Mouse (Mus musculus) T-helper 2 cell (primary cell): ENCODE data around the gene Poc5.

ENCODE experiments used
- in situ Hi-C: fragments of 300-600 bp; cut with MboI, MseI; formaldehyde crosslinking; loops from one replicate; pipeline ENCODE4 v1.15.1; 2025; ENCODE audit warnings: high pct_unique_total_duplicates

The Poc5 gene

DNA sequence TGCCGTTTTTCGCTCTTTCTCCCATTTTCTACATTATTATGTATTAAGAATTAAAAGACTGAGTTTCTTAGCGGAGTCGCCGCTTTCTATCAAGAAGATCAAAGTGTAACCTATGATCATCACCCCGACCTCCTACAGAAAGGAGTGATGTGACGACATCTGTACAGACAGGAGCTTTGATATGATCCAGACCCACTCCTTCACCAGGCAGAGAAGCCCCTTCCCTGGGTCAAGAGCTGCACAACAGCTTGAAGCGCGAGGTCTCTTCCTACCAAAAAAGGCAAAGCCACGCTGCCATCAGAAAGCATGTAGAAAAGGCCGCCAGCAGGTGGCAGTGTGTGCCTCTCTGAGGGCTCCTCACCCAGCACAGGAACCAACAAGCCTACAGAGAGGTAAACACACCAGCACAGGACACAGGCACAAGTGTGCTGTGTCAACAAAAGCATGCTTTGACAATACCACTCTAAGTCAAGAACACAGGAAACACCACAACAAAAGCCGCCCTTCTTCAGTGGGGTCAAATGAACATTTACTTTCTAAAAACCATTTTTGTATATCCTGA, 43.6 kb downstream of the Poc5 start:
- in situ Hi-C loops: loop anchor here (5.0 kb wide), 1 partner anchor 161 kb away; no protein-coding TSS in a partner anchor

DNA sequence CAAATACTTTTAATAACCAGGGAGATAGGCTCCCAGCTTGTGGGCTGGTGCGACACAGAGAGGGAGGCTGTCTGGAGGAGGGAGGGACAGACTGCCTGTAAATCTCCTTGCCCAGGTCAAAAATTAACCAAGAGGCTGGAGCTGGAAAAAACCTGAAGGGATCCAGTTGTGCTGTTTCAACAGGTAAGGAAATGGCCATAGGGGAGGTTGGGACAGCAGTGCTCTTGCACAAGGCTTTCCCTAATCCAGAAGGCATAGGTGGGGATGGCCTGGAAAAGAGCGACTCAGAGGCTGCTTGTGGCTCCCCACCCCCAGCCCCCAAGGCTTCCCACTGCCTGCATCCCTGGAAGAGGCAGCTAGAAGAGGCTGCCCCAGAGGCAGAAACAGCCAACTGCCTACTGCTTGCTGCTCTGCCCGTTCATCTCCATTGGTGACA, 44.3 kb downstream of the Poc5 start:
- in situ Hi-C loops: loop anchor here (5.0 kb wide), 1 partner anchor 160 kb away; no protein-coding TSS in a partner anchor

DNA sequence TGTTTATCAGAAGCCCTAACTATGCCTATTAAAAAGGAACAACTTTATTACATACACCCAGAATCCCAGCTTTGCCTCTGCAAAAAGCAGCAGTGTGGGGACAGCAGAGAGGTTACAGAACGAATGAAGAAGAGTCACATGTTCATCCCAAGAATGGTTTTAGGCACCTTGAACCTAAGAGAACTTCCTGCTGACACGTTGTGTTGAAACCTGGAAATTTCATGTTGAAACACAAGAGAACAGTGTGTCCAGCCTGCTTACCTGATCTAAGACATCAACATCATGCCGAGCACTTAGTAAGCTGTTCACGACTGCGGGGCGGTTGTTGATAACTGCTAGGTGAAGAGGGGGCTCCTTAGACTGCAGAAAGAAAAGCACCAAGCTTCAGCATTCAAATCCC, 44.9 kb downstream of the Poc5 start:
- in situ Hi-C loops: loop anchor here (5.0 kb wide), 1 partner anchor 159 kb away; no protein-coding TSS in a partner anchor

DNA sequence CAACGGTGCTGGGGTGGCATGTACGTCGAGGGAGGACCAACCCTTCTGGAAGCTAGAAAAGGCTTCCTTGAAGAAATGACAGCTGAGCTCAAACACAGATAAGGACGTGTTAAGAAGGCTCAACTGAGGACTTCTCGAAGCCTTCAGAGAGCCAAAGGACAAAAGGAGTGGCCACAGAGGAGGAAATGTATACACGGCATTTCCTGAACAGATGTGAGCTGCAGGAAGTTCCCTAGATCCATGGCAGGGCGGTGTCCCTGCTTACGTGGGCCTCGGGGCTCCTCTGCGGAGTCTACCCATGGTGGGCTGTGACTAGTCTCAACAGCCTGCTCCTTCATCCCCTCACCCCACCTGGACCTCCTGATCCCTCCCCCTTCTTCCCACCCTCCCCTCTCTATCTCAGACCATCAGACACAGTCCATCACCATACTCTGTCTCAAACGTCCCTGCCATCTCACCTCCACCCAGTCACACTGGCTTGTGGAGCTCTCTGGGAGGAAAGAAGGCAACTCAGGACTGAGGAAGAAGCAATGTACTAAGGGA, 45.6 kb downstream of the Poc5 start:
- in situ Hi-C loops: loop anchor here (5.0 kb wide), 1 partner anchor 159 kb away; no protein-coding TSS in a partner anchor

DNA sequence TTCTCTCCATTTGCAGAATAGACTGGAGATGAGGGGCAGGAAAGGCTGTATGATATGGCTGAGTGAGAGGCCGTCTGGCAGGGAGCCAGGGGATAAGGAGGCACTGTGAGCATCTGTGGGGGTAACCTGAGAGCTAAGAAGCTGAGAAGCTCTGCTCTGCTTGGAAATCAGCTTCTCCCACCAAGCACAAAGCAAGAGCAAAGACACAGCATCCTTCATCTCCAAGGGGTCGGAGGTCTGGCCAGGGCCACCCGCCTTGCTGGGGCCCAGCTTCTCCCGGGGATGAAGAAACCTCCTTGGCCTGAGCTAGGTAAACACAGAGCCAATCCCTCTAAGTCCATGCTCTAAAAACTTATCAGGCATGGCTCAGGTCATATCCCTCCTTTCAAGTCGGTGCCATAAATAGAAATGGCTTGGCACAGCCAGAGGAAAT, 46.8 kb downstream of the Poc5 start:
- in situ Hi-C loops: loop anchor here (5.0 kb wide), 1 partner anchor 157 kb away; no protein-coding TSS in a partner anchor

DNA sequence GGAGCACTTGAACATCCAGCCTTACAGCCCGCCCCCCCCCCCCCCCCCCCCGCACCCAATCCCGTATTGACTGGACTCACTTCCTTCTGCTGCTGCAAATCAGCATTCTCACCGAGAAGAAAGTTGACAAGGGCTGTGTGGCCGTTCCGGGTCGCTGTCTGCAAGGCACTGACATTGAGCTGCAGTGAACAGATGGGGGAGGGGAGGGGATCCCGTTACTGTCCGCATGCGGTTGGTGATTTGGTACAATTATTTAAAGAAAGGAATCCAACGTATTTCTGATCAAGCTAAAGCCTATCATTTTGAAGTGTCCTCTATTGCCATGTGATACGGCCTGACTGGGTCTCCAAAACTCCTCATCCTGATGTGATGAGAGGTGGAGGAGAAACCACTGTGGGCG, 47.7 kb downstream of the Poc5 start:
- in situ Hi-C loops: no loop called here

DNA sequence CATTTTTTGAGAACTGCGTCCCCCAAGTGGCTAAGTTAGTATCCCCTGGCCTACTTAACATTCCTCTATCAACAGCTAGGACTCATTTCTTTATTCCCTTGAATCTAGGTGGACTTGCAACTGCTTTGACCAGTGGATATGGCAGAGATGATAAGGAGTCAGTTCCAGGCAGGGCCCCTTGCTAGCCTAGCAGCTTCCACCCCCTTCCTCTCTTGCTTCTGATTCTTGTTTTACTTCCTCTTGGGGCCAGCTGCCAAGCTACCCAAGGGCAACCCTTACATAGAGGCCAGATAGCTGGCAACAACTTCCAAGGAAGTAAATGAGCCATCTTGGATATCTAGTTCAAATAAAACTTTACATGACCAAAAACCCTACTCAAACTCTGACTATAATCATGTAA, 48.8 kb downstream of the Poc5 start:
- in situ Hi-C loops: no loop called here

DNA sequence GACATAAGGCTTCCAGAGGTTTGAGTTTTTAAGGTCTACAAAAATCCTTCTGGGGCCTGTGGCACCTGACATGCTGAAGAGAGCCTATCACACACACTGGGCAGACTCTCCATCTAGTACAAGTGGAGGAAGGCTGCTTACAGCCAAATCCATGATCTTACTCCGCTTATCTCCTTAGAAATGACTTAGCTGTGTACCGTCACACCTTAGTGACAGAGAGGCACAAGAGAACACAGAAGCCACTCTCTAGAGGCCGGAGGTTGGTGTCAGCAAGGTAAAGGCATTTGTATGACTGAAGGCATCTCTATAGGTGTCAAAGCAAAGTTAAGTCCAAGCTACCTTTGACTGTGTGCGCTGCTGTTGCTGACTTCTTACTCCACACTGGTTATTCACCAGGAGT, 52.3 kb downstream of the Poc5 start:
- in situ Hi-C loops: no loop called here

DNA sequence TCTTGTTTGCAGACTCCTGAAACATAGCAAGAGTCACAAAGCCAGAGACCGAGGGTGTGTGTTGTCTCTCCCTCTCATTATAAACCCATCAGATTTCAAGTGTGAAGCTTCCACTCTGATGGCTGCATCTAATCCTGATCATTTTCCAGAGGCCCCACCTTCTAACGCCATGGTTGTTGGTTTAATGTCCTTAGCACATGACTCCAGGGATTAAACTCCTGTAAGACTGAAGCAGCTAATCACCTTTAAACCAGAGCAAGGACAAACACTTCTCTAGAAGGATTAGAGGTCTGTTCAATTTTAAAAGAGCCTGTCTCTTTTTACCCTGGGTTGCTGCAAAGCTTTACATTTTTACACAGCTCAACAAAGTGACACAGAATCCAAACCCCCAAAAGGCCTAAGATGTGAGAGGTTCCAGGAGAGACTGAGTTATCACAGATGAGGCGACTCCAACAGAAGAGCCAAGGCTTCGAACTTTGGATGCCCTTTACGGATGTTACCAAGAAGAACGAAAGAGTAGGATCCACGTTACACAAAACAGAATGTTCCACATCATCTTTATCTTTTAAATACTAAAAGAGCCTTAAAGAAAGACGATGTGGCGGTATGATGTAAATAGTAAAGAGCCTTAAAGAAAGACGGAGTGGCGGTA, 62.2 kb downstream of the Poc5 start:
- in situ Hi-C loops: no loop called here

DNA sequence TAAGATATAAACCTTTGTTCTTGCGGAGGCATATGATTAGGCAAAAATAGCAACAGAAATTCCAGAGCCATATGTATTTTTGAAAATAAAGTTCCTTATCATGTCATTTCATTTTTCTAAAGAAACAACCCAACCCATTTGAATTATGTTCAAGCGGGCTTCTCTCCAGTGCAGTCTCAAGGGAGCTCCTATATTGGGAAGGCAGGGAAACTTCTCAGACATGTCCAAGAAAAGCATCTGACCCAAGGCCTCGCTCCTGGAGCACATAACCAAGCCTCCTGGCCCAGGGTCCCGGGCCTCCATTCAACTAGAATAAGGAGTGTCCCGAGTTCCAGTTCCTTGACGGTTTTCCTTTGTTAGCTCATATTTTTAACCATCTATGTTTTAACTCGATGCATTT, 62.8 kb downstream of the Poc5 start:
- in situ Hi-C loops: no loop called here

DNA sequence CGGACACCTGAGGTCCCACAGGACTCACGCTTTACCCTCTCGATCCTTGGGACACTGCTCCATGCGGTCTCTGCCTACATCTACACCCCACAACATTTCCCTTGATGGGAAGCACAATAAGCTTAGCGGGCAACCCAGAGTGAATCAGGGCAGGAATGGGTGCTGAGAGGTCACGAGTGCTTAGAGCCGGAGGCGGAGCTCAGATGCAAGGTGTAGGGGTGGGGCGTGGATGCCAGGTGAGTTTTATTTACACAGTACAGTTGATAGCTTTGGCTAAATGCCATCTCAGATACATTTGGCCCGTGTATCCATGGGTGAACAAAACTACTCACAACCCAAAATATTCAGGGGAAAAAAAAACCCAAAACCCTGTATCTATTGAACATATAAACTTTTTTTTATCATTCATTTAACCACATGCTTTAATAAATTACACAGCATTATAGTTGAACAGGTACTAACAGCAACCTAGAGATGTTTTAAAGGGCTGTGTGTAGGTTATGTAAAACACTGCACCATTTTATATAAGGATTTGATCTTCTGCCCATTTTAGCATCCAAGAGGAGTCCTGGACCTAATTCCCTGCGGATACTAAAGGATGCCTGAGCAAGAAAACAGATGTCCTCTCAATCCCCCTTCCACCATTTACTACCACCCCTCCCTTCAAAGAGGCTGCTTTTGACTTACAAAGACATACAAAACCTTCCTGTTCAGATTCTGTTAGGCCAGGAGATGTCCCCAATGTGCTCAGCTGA, 63.5 kb downstream of the Poc5 start:
- in situ Hi-C loops: no loop called here

DNA sequence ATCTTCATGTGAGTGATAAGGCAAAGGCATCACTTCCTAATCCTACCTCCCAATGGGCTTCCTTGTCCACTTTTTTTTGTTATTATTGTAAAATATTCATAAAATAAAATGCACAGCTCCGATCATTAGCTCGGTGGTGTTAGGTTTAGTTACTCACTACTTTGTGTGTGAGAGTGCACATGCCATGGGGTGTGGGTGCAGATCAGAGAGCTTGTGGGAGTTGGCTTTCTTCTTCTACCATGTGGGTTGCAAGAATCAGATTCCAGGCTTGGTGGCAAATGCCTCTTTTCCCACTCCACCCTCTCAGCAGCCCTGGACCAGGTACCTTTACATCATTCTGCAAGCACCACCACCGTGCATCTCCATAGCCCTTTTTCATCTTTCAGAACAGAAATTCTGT, 64.5 kb downstream of the Poc5 start:
- in situ Hi-C loops: no loop called here

DNA sequence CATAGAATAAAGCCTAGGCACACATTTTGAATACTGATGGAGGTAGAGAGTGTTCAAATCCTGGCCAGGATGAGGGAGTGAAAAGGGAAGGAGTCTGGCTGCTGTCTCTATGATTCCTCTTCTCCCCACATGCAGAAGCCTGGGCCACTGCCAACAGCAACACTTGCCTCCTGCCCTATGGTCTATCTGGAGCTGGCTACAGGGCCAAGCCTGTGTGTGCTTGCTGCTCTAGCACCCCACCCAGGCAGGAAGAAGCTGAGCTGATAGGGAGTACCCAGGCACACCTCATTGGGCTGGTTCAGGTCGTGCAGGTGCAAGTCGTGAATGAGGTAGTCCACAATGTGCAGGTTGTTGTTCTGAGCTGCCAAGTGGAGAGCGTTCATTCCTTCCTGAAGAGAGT, 66.2 kb downstream of the Poc5 start:
- in situ Hi-C loops: no loop called here

DNA sequence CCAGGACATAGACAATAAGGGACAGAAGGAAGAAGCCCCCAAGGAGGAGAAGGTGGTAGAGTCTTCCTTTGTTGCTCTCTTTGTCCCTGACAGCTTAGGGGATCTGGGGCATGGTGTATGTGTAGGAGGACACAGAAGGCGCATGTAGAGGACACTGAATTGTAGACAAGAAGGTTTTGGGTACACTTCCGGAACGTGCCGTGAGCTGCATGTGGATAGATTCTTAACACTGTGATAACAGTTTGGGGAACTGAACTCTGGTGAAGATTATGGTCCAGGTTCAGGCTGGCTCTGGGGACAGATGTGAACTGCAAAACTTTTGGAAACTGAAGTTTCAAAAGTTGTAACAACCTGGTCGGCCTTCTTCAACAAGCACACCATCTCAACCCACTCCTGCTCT, 69.5 kb downstream of the Poc5 start:
- in situ Hi-C loops: no loop called here

DNA sequence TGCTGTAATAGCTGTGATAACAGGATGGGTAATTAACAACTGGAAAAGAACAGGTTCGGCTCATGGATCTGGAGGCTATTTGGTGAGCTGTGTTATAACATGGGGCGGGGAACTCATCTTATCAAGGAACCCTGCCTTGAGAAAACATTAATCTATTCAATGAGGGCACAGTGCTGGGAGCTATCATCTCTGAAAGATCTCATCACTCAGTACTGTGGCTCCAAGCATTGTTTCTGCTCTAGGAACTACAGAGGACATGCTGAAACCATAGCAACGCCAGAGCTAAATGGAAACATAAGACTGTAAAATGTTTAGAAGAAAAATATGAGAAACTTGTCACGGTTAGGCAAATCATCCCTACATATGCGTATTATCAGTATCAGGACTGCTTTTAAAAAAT, 69.9 kb downstream of the Poc5 start:
- in situ Hi-C loops: no loop called here

DNA sequence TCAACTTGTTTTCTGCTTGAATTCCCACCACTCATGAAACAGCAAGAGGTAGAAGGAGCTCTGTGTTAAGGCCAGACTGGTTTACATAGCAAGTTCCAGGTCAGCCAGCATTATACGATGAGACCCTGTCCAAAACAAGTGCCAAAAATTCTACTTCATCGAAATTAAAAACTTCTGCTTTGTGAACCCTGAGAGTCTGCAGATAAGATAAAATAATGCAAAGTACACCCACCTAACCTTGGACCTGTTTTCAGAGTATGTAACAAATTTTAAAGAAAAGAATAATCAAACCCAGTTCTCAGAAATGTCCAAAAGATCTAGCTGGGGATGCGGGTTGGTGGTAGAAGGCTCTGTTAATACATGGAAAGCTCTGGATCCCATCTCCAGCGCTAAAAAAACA, 70.5 kb downstream of the Poc5 start:
- in situ Hi-C loops: no loop called here

DNA sequence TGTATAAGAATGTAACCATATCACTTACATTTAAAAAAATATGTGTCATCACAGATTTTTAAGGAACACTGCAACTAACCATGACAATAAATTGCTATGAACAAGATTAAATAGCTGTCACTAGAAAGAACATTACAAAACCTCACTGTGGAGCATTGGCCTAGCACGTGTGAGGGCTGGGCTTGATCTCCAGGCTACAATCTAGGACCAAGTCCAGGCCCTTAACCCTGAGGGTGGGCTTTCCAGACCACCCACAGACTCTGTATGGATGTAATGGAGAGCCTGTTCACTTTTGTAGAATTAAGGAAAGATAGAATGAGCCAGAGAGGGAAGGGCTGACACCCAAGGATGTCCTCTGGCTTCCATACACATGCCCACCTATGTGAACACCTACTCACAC, 74.5 kb downstream of the Poc5 start:
- in situ Hi-C loops: no loop called here

DNA sequence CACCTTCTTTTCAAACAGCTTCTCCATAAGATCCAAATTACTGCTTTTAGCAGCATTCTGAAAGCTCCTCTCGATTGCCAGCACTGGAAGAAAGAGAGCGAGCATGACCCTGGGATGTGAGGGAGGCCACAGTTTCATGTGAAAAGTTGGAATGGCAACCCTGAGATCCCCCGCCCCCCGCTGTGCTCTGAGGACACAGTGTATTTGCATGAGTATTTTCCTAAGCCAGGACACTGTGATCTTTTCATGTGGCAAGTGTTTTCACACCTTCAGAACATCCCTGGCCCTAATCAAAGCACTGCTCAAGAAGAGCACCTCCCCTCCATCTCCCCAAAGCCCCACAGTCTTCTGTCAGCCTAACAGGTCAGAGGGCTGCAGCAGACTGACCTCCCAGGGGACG, 77.2 kb downstream of the Poc5 start:
- in situ Hi-C loops: no loop called here
